Mouse (Mus musculus) thymus, adult 18-20 months (tissue): ENCODE data around the gene Ramp2.

Experiments used
- DNase-seq, 2 experiments: peaks; one replicate each; pipeline ENCODE4 v3.0.0; 2022; ENCODE audit warnings: mixed read lengths in 2 of 2

Ramp2 gene

DNA sequence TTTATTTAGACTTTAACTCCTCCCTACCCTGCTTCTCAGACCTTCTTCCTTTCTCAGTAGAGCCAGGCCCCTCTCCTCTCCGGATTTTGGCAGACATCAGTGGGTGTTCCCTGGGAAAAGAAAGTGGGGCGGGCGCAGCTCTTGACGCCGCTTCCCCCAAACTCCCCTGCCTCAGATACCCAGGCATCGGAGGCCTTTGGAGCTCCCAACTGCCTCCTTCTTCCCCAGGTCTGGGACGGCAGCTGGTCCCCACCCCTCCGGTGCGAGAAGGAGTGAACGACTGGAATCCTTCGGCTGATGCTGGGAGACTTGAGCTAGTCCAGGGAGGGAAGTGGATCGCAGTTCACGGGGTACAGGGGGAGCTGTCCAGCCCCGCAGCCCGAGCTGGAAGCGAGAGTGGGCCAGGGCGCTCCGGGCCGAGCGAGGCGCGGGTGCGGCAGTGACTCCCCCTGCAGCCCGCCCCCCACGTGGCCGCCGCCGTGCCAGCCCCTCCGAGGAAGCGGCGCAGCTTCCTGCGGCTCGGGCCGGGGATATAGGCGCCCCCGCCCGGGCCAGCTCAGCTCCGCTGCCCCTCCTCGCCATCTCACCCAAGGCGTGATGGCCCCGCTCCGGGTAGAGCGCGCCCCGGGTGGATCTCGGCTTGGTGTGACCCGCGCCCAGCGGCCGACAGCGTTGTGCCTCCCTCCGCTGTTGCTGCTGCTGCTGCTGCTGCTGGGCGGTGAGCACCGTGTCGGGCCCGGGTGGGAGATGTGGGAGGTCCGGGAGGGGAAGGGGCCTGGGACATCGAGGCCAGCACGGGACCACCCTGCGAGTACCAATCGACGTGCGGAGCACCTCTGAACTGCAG lies at the start of gene Ramp2:
Gene Ramp2 (plus strand): TSS at position 174 of the 847 bp plus-strand sequence.
- peak in 1 of 2 experiments; percentile 28 for DNase-seq

DNA sequence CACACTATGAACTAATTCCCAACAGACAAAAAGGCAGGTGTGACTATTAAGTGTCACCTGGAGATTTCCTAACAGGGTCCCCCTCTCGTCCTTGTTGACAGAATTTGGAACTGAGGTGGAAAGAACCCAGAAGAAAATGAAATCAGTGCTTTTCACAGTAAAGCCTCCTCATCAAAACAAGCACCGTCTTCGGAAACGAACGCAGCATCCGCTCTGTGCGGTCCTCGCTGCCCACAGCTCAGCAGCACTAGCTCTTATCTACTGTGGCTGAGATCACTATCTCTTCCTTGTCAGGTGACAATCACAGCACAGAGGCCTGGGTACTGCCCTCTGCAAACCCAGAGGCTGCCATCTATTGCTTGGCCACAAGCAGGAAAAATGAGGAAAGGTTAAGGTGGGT lies 49.7 kb upstream of the Ramp2 start:
- no peak for DNase-seq

DNA sequence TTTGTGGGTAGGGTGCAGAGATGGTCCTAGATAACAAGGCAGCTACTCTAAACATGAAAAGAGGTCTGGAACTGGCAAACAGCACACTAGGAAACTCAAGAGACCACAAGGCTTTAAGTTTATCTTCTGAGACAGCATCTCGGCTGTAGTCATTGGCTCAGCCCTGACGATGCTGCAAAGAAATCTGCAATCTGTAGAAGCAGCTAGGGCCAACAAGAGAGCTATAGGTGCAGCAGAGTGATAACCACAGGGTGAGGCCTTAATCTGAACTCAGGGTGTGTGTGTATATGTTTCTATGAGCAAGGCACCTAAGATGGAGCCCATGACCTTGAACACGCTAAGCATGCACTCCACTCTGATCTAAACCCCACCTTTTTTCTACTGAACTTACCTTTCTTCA lies 46.3 kb upstream of the Ramp2 start:
- no peak for DNase-seq

DNA sequence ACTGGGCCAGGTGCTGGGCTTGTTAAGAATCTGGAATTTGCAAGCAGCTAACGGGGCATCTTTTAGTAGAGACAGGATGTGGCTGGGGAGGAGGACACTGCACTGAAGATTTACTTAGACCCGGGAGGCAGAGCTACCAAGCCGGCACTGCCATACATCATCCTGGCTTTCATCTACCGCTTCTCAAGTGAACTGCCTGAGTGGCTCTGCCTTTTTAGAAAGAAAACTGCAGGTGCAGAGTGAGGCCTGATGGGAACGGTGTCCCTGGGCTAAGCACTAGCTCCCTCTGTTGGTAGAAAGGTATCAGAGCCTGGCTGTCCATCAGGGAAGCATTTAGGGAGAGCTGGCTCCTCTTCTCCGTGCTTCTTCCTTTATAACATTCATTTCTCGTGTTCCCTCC lies 44.8 kb upstream of the Ramp2 start:
- DNase-seq = peak; percentile 29 to 64

DNA sequence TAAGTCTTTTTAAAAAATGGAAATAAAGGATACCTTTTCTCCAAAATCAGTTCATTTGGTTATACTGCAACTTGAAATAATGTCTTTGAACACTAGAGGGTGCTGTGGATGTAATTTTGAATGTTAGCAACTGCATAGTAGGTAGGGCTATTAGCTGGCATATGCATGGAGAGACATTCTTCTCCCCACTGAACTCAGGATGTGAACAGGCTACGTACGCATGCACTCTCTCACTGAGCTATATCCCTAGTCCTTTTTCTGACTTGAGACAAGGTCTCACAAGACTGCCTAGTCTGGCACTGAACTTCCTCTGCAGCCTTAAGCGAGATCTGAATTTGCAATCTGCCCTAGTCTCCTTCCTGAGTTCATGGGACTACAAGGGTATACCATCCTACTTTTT lies 33.9 kb upstream of the Ramp2 start:
- no peak for DNase-seq

DNA sequence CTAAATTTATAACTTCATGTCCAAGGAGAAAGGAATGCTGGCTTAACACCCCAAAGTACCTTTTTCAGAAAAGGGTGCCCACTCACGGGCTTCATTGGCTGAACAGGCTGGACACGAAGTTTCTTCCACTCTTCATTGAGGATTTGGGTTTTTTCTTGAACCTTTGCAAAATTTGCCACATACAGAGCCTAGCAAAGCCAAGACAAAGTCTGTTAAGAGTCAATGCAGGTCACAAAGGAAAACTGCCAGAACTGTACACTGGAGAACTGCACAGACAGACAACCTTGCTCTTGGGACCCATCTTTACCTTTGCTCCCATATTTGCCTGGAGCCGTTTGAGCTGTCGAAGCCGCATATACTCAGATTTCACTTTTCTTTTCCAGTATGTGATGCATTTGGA lies 28.9 kb upstream of the Ramp2 start:
- no peak for DNase-seq

DNA sequence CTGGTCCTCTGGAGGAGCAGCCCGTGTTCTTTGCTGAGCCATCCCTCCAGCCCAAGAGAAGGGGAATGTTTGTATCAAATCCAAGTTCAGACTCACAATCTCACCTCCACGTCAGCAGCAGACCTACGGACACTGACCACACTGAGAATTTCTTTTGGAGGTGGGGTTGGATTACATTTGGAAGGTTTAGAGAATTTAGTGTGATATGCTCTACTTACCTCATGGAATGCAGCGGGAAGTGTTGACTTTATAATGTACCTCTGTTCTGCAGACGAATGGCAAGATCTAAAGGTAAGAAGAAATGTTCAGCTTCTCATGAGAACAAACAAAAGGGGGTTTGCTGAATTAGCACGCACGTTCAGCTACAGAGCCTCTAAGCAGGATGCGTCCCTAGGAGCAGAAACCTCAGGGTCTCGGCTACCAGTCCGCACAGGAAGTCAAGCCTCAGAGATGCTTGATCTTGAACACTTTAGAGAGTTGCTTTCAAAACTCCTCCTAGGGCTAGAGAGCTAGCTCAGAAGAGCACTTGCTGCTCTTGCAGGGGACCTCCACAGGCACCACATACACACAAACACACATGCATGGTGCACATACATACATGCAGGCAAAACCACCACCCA lies 27.3 kb upstream of the Ramp2 start:
- peak in 1 of 2 experiments; percentile 45 for DNase-seq

DNA sequence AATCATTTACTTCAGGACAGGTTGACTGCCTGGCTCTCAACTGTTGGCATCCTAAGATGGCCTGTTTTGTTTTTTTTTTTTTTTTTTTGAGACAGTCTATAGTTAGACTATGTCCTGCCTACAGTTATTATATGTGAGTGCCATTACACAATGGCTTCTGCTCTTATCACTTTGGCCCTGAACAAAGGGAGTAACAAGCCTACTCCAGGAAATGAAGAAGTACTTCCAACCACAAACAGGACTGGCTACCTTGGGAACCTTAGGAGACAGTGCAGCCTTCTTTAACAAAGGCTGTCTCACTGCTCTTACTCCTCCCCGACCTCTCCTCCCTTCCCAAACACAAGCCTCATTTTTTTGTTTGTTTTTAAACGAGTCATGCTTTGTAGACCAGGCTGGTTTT lies 25.0 kb upstream of the Ramp2 start:
- DNase-seq = no peak

DNA sequence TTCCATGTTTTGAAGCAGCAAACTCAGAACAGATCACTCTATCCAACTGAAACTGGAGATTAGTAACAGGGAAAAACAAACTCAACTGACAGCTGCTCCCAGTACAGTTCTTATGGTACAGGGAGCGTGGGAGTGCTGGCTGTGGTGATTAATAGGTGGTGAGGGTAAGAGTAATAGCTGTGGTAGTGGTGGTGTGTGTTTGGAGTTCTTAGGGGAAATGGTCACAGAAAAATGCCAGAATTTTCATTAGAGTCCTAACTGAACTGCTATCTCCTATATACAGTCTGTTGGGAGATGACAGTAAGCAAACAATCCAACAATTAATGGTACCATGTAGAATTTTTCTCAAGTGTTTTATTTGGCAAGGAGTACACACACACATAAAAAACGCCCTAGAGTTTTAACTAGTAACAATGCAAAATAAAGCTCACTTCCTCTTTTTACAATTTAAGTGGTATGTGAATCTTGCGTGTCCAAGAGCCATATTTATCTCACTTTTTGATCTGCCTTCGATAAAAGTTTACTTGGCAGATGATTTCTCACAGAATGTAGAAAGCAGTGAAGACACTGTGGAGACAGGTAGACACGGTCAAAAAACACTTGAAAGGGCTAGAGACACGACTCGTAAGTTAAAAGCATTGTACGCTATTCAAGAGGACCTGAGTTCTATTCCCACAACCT lies 24.4 kb upstream of the Ramp2 start:
- no peak for DNase-seq

DNA sequence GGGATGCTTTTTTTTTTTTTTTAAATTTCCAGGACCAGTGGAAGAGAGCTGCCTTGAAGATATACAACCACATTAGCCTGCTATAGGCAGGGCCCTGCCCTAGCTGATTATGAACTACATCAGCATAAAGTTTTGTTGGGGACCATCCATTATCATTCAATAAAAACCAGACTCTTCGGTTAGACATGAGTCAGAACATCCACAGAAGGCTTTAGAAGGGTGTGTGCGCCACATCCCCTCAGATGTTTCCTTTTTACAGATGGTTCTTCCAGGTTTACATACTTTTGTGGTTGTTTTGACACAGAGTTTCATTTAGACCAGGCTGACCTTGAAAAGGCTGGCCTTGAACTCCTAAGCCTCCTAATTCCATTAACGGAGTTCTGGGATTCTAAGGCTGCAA lies 21.5 kb upstream of the Ramp2 start:
- no peak for DNase-seq

DNA sequence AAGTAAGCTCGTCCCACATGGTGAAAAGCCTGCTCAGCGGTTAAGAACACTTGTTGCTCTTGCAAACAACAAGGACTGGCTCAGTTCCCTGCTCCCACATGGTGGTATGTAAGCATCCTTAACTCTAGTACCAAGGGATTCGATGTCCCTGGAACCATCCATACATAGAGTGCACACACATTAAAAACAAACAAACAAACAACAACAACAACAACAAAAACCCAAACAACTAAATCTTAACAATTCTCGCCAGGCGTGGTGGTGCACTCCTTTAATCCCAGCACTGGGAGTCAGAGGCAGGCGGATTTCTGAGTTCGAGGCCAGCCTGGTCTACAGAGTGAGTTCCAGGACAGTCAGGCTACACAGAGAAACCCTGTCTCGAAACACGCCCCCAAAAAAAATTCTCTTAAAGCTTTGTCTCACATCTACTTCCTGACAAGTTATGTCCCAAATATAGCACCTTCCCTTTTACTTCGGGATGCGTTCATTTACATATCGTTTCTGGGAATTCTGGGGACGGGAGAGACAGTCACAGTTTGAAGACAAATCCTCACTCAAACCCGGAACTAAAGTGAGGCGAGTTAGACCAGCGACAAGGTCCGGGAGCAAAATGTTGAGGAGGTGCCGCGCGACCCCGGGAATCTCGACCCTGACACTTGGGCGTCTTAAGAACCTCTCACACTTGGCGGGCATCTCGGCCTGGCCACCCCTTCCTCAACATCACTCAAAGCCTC lies 20.3 kb upstream of the Ramp2 start:
- no peak for DNase-seq

DNA sequence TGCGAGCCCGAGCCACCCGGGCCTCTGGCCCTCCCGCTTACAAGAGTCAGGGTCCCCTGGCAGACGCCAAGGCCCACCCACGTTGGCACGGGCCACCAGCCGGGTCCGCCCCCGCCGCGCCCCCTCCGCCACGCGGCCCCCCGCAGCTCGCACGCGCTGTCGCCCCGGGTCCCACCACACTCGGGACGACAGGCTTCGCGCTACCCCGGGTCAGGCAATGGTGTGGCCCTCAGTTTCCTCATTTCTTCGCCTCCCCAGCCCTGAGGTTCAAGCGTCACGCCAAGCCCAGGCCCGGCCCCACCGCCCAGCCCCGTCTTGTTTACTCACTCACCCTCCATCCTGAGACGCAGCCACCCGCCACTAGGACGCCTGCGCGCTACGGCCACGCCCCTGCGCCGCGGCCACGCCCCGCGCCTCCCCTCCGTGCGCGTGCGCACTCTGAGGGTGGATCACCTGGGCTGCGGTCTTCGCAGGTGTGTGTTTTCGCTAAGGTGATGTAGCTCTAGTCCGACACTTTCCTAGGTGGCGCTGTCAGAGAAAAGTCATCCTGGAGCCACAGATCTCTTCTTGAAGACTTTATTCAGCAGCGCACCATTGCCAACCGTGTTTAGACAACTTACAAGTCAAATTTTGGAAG lies 19.6 kb upstream of the Ramp2 start, which contains the start of gene Ezh1:
Gene Ezh1 (minus strand): TSS at position 399 of the 637 bp plus-strand sequence.
- peak; percentile 83 to 89 for DNase-seq

DNA sequence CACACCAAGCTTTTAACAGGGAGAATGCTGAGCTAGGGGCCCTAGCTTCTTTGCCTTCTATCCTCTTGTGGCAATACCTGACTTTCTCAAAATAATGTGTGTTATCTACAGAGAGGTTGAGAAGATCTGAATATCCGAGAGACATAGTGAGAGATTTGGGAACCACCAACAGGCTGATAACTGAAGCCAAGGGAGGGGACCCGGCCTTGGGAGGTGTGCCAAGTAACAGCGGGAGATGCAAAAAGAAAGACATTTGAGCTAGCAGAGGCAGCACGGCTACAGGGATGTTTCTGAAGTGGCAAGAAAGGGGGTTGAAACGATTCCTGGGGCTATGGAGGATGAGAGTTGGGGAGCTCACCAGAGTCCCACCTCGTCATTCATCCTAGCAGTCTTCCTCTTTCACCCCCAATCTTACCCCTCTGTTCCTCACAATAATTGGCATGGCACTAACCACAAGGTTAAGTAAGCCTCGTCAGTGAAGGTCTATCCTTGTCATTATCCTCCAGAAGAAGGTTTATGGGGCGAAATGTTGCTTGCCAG lies 16.4 kb upstream of the Ramp2 start:
- no peak for DNase-seq

DNA sequence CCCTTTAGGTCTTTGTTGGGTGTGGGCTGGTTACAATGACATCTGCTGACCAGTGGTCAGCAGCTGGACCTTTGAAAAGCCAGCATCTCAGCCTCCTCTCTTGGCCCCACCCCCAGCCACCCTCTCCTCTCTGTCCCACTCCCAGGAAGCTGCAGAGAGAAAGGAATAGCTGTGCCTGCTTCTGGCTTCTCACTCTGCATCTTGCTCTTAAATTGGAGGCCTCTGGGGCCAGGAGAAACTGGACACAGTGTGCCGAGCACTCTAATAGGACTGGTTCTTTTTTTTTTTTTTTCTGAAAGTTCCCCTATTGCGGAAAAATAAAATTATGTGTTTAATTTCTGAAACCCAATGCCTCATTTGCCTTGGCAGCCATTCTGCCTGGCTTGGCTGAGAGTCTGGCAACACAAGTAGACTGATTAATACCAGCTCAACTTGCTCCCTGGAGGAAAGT lies 15.7 kb upstream of the Ramp2 start:
- no peak for DNase-seq

DNA sequence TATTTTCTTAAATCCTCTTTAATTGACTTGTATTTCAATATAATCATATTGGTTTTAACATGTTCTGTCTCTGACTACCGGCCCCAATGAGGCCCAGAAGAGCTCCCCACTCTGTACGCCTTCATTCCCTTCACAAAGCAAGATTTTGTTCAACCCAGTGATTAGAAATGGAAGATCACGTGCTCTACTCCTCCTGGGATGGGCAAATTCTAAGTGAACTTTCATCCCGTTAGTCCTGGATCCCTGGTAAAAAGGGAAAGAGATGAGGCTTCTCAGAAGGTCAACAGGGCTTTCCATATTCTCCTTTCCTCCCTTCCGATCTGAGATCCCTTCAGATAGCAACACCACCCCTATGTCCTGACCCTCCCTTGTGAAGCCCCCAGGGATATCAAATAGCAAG lies 15.3 kb upstream of the Ramp2 start:
- no peak for DNase-seq

DNA sequence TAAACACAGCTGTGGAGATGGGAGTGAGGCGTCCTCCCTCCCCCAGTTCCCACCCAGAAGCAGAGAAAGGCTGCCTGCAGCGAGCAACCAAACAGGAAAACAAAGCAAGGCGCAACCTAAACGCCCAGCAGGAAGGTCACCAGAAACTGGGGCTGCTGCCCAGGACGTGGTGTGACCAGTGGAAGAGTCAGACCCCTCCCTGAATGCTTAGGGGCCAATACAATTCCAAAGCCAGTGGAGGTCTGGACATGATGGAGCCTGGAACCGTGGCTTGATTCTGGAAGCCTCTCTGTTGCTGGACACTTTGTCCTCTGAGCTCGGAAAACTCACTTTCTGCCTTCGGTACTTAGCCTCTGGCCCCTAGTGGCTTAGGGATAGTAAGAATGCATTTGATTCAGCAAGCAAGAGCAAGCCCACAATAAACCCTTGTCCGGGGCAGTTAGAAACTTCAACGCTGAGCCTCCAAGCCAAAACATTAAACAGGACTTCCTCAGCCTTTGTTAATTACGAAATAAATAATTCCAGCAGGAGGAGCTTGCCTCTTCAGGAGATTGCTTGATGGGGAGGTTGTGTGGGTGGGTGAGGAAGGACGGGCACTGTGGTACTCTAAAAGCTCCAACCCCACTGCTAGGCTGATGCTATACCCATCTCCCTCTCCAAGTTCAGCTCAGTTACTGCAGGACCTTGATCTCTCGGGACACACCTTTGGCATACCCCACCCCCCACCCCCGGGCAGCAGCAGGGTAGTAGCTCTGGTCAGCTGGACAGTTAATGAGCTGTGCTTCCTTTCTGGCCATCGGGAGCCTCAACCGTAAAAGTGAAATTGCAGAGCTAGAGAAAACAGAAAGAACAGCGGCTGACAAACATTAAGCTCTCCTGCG lies 14.6 kb upstream of the Ramp2 start:
- no peak for DNase-seq

DNA sequence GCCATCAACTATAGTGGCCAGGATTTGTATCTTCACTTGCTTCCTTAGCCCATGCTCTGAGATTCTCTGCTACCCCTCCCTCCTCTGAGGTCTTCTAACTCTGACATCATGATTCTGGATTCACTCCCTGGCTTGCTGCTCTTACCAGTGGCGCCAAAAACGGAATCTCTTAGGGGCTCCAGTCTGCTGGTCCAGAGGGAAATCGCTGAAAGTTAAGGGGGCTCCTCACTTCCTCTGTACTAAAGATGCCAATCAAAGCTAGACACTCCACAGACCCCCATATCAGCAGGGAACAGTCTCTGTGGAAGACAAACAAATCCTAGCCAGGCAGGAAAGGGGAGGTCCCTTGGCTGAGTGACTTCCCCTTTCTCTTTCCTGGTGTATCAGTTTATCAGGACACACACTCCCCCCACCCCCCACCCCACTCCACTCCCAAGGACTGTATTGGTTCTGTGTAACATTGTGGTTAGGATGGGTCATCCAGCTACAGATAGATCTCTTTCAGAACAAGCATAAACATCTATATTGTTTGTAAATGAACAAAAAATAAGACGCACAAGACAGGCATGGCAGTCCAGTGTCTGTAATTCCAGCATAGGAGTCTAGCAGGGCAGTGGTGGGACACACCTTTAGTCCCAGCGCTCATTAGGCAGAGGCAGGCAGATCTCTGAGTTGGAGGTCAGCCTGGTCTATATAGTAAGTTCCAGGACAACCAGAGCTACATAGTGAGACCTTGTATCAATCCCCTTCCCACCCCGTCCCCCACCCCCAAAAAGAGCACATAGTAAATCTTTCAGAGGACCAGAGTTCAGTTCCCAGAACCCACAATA lies 13.6 kb upstream of the Ramp2 start:
- no peak for DNase-seq

DNA sequence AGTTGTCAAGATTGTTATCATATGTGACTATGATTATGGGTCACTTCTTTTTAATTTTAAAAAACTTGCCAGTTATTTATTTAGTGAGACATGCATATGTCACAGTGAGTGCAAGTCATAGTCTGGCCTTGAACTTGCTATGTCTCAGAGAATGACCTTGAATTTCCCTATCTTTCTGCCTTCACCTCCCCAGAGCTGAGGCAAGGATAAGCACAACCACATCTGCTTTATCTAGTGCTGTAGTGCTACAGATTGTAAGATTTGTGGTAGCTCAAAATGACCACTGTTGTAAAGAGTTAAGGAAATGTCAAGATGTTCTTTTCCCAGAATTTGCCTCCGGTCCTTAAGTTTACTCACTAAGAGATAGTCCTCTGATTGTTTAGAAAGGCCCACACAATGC lies 12.6 kb upstream of the Ramp2 start:
- DNase-seq = no peak

DNA sequence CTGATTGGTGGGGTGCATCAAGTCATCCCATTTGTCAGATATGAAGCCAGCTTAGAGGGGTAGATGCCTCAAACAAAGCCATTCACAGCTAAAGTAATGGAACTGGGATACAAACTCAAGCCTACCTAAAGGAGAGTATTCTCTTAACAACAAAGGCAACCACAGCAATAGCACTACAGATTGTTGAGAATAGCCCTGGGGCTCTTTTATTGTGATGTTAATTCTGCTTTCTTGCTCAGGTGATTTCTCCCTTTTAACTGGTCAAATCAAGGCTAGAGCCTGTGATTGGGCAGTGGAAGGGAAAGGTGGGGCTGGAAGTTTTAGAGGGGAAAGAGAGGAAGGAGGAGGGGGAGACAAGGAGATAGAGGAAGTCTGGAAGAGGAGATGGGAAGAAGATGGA lies 11.7 kb upstream of the Ramp2 start:
- DNase-seq = no peak

DNA sequence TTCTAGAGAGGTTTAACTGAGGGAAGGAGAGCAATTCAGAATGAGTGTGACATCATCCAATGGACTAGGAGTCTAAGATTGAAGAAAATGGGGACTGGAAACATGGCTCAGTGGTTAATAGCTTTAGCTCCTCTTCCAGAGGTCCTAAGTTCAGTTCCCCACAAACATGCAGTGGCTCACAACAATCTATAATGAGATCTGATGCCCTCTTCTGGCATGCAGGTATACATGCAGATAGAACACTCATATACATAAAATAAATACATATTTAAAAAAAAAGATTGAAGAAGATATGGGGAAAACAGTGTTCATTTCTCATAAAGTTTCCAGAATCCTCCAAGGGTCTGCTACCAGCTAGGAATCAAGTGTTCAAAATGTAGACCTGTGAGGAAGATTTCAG lies 10.4 kb upstream of the Ramp2 start:
- DNase-seq = no peak
